Mouse (Mus musculus): ENCODE data around the gene Olfr653. TPM values are rescaled to one million over a fixed set of nuclear protein-coding genes. Genes with fewer than 3 reads are reported as not detected.

The Olfr653 gene
- polyA plus RNA-seq (2015; fragmentation: Nextera tagmentation; extraction: Ambion mirVana) = not detected in 2 replicates

GRCm38 (mm10) chr7:104577014-104577413, at the start of gene Olfr653:
TSS of gene Olfr653 (plus strand) at chr7:104577314.

GRCm38 (mm10) chr7:104549833-104550232, 27.3 kb upstream of the Olfr653 start, which contains the start of gene Olfr651:
TSS of gene Olfr651 (plus strand) at chr7:104550133.

GRCm38 (mm10) chr7:104560601-104561000, 16.5 kb upstream of the Olfr653 start, which contains the start of gene Olfr652:
TSS of gene Olfr652 (plus strand) at chr7:104560901.

GRCm38 (mm10) chr7:104586725-104587124, 9.6 kb downstream of the Olfr653 start, which contains the start of gene Olfr654:
TSS of gene Olfr654 (plus strand) at chr7:104587025.

GRCm38 (mm10) chr7:104601679-104602078, 24.6 kb downstream of the Olfr653 start, which contains the start of gene Olfr655:
TSS of gene Olfr655 (minus strand) at chr7:104601779.

GRCm38 (mm10) chr7:104613655-104614054, 36.5 kb downstream of the Olfr653 start, which contains the start of gene Olfr656:
TSS of gene Olfr656 (plus strand) at chr7:104613955.

GRCm38 (mm10) chr7:104624494-104624893, 47.4 kb downstream of the Olfr653 start, which contains the start of gene Olfr657:
TSS of gene Olfr657 (plus strand) at chr7:104624794.

Other genes with a start within 250 kb of the Olfr653 start
- gene Trim34b, start 247.8 kb upstream of the Olfr653 start, polyA plus RNA-seq (2015; fragmentation: Nextera tagmentation; extraction: Ambion mirVana) = 0.13 TPM in 1 of 2 replicates, not detected in the other
- gene Trim12c, start 224.0 kb upstream of the Olfr653 start, polyA plus RNA-seq (2015; fragmentation: Nextera tagmentation; extraction: Ambion mirVana) = 5.1 and 7.7 TPM in 2 replicates
- gene Trim30b, start 207.4 kb upstream of the Olfr653 start, polyA plus RNA-seq (2015; fragmentation: Nextera tagmentation; extraction: Ambion mirVana) = 6.6 and 7.3 TPM in 2 replicates
- gene Trim30c, start 176.5 kb upstream of the Olfr653 start, polyA plus RNA-seq (2015; fragmentation: Nextera tagmentation; extraction: Ambion mirVana) = 0.32 and 0.52 TPM in 2 replicates
- gene Trim30a, start 112.1 kb upstream of the Olfr653 start, polyA plus RNA-seq (2015; fragmentation: Nextera tagmentation; extraction: Ambion mirVana) = 9.0 and 12.5 TPM in 2 replicates
- 6.6 and 8.9 TPM in 2 replicates for gene Trim30d, start 69.5 kb upstream of the Olfr653 start, polyA plus RNA-seq (2015; fragmentation: Nextera tagmentation; extraction: Ambion mirVana)
- gene Olfr651, start 27.2 kb upstream of the Olfr653 start, polyA plus RNA-seq (2015; fragmentation: Nextera tagmentation; extraction: Ambion mirVana) = not detected in 2 replicates
- not detected in 2 replicates for gene Olfr652, start 16.4 kb upstream of the Olfr653 start, polyA plus RNA-seq (2015; fragmentation: Nextera tagmentation; extraction: Ambion mirVana)
- not detected in 2 replicates for gene Olfr654, start 9.7 kb downstream of the Olfr653 start, polyA plus RNA-seq (2015; fragmentation: Nextera tagmentation; extraction: Ambion mirVana)
- gene Olfr655, start 24.5 kb downstream of the Olfr653 start, polyA plus RNA-seq (2015; fragmentation: Nextera tagmentation; extraction: Ambion mirVana) = not detected in 2 replicates
- not detected in 2 replicates for gene Olfr656, start 36.6 kb downstream of the Olfr653 start, polyA plus RNA-seq (2015; fragmentation: Nextera tagmentation; extraction: Ambion mirVana)
- not detected in 2 replicates for gene Olfr657, start 47.5 kb downstream of the Olfr653 start, polyA plus RNA-seq (2015; fragmentation: Nextera tagmentation; extraction: Ambion mirVana)
- gene Olfr658, start 70.0 kb downstream of the Olfr653 start, polyA plus RNA-seq (2015; fragmentation: Nextera tagmentation; extraction: Ambion mirVana) = not detected in 2 replicates
- not detected in 2 replicates for gene Olfr659, start 89.4 kb downstream of the Olfr653 start, polyA plus RNA-seq (2015; fragmentation: Nextera tagmentation; extraction: Ambion mirVana)
- gene Olfr661, start 109.2 kb downstream of the Olfr653 start, polyA plus RNA-seq (2015; fragmentation: Nextera tagmentation; extraction: Ambion mirVana) = not detected in 2 replicates
- gene Usp17le, start 200.2 kb downstream of the Olfr653 start, polyA plus RNA-seq (2015; fragmentation: Nextera tagmentation; extraction: Ambion mirVana) = not detected in 2 replicates

All from spleen, postnatal 0 days (tissue).